Mouse (Mus musculus) lung, embryonic 15.5 days (tissue): ENCODE data around the gene Pdha2. TPM values are rescaled to one million over a fixed set of nuclear protein-coding genes. Genes with fewer than 3 reads are reported as not detected.

Experiments
- ATAC-seq: fragments of 200-750 bp; cut with Nextera tagmentation; 2 replicates; pipeline ENCODE4 v1.8.0; 2017; ENCODE audit warnings: moderate number of reproducible peaks, borderline replicate concordance; ENCODE audit not compliant: low FRiP score, low TSS enrichment; ENCODE audit errors: extremely low read depth
- H3K27ac ChIP-seq: fragments of 300-500 bp; sonication (generic); 2 replicates; pipeline ENCODE4 v1.5.1; 2015; ENCODE audit warnings: moderate library complexity, mild to moderate bottlenecking, inconsistent platforms
- H3K27me3 ChIP-seq: fragments of 300-500 bp; sonication (generic); 2 replicates; pipeline ENCODE4 v1.6.1; 2015; ENCODE audit warnings: inconsistent platforms
- H3K36me3 ChIP-seq: fragments of 300-500 bp; sonication (generic); 2 replicates; pipeline ENCODE4 v1.6.1; 2015; ENCODE audit warnings: inconsistent platforms
- H3K4me1 ChIP-seq: fragments of 300-500 bp; sonication (generic); 2 replicates; pipeline ENCODE4 v1.6.1; 2015; ENCODE audit warnings: inconsistent platforms
- H3K4me2 ChIP-seq: fragments of 300-500 bp; sonication (generic); 2 replicates; pipeline ENCODE4 v1.6.1; 2015; ENCODE audit warnings: inconsistent platforms, mild to moderate bottlenecking, moderate library complexity
- H3K4me3 ChIP-seq: fragments of 300-500 bp; sonication (generic); 2 replicates; pipeline ENCODE4 v1.5.1; 2015; ENCODE audit warnings: mild to moderate bottlenecking, inconsistent platforms
- H3K9ac ChIP-seq: fragments of 300-500 bp; sonication (generic); 2 replicates; pipeline ENCODE4 v1.6.1; 2015; ENCODE audit warnings: inconsistent platforms
- H3K9me3 ChIP-seq: fragments of 300-500 bp; sonication (generic); 2 replicates; pipeline ENCODE4 v1.6.1; 2016; ENCODE audit warnings: inconsistent platforms
- WGBS: fragments of 180-500 bp; shearing (Covaris S2); methylation state at CpG from one replicate; pipeline ENCODE4 v1.1.7; 2015; 5-methylcytosine and 5-hydroxymethylcytosine counted together
- polyA plus RNA-seq: library from polyadenylated mRNA; unstranded; fragments of >200 nt; fragmentation: Nextera tagmentation; extraction: Ambion mirVana; gene quantifications from 2 replicates; pipeline ENCODE4 v1.2.1, GENCODE M21; 2015

Pdha2 gene
- polyA plus RNA-seq, result not detected in 2 replicates

- ATAC-seq, result no peak
- Histone ChIP-seq H3K4me3 (no peak within 1 kb of the TSS), H3K27ac (no peak within 1 kb of the TSS), H3K9me3 (no peaks in the 10 kb centered on the region), H3K27me3 (no peaks in the 10 kb centered on the region), H3K36me3 (no peaks in the 10 kb centered on the region), H3K4me2 (no peak within 1 kb of the TSS), H3K4me1 (no peaks in the 10 kb centered on the region), H3K9ac (no peak within 1 kb of the TSS)
- 85% methylated on average over 5 of the region's 5 CpGs for WGBS
Measured at GRCm38 (mm10) chr3:141212255-141212654, at the start of gene Pdha2. Gene Pdha2, minus strand, starts transcription at chr3:141212355.

GRCm38 (mm10) chr3:141260518-141260917 lies 48.4 kb upstream of the Pdha2 start:
- Histone ChIP-seq H3K4me3 (no peak overlapping the region), H3K4me1 (no peaks in the 10 kb centered on the region), H3K36me3 (no peaks in the 10 kb centered on the region), H3K27me3 (no peaks in the 10 kb centered on the region), H3K4me2 (no peak overlapping the region), H3K9ac (no peak overlapping the region), H3K27ac (no peak overlapping the region), H3K9me3 (no peaks in the 10 kb centered on the region)
- 88% methylated on average over 1 of the region's 1 CpGs for WGBS
- no peak for ATAC-seq

GRCm38 (mm10) chr3:141251440-141251839 lies 39.3 kb upstream of the Pdha2 start:
- ATAC-seq, result no peak
- Histone ChIP-seq H3K9ac (no peak overlapping the region), H3K27me3 (no peaks in the 10 kb centered on the region), H3K4me1 (no peaks in the 10 kb centered on the region), H3K4me2 (no peak overlapping the region), H3K27ac (no peak overlapping the region), H3K9me3 (no peaks in the 10 kb centered on the region), H3K4me3 (no peak overlapping the region), H3K36me3 (no peaks in the 10 kb centered on the region)
- WGBS, result 95% methylated on average over 1 of the region's 1 CpGs

- ATAC-seq, result no peak
- no peaks in the 10 kb centered on the region for H3K36me3 ChIP-seq
- H3K9ac ChIP-seq, result no peak overlapping the region
- 75% methylated on average over 5 of the region's 5 CpGs for WGBS
- H3K27ac ChIP-seq, result no peak overlapping the region
- no peaks in the 10 kb centered on the region for H3K4me1 ChIP-seq
- H3K9me3 ChIP-seq, result no peaks in the 10 kb centered on the region
- H3K27me3 ChIP-seq, result no peaks in the 10 kb centered on the region
- H3K4me2 ChIP-seq, result no peak overlapping the region
- no peak overlapping the region for H3K4me3 ChIP-seq
Measured at GRCm38 (mm10) chr3:141244725-141245298, 32.7 kb upstream of the Pdha2 start.

- H3K27me3 ChIP-seq, result no peaks in the 10 kb centered on the region
- 64% methylated on average over 2 of the region's 2 CpGs for WGBS
- no peak overlapping the region for H3K4me2 ChIP-seq
- H3K9ac ChIP-seq, result no peak overlapping the region
- H3K36me3 ChIP-seq, result no peaks in the 10 kb centered on the region
- H3K4me3 ChIP-seq, result no peak overlapping the region
- no peak overlapping the region for H3K27ac ChIP-seq
- ATAC-seq, result no peak
- no peaks in the 10 kb centered on the region for H3K9me3 ChIP-seq
- no peaks in the 10 kb centered on the region for H3K4me1 ChIP-seq
Measured at GRCm38 (mm10) chr3:141238071-141238470, 25.9 kb upstream of the Pdha2 start.

- no peak for ATAC-seq
- no peaks in the 10 kb centered on the region for H3K9me3 ChIP-seq
- H3K9ac ChIP-seq, result no peak overlapping the region
- H3K27ac ChIP-seq, result no peak overlapping the region
- no peak overlapping the region for H3K4me2 ChIP-seq
- H3K4me1 ChIP-seq, result no peaks in the 10 kb centered on the region
- no peaks in the 10 kb centered on the region for H3K36me3 ChIP-seq
- no peaks in the 10 kb centered on the region for H3K27me3 ChIP-seq
- 48% methylated on average over 2 of the region's 2 CpGs for WGBS
- no peak overlapping the region for H3K4me3 ChIP-seq
Measured at GRCm38 (mm10) chr3:141229148-141229547, 17.0 kb upstream of the Pdha2 start.

- Histone ChIP-seq H3K27me3 (no peaks in the 10 kb centered on the region), H3K4me2 (no peak overlapping the region), H3K9ac (no peak overlapping the region), H3K4me1 (no peaks in the 10 kb centered on the region), H3K36me3 (no peaks in the 10 kb centered on the region), H3K27ac (no peak overlapping the region), H3K9me3 (no peaks in the 10 kb centered on the region), H3K4me3 (no peak overlapping the region)
- no peak for ATAC-seq
- 55% methylated on average over 1 of the region's 1 CpGs for WGBS
Measured at GRCm38 (mm10) chr3:141222339-141222738, 10.2 kb upstream of the Pdha2 start.

- WGBS, result 41% methylated on average over 2 of the region's 2 CpGs
- no peaks in the 10 kb centered on the region for H3K36me3 ChIP-seq
- H3K4me2 ChIP-seq, result no peak overlapping the region
- H3K9me3 ChIP-seq, result no peaks in the 10 kb centered on the region
- H3K4me3 ChIP-seq, result no peak overlapping the region
- no peak overlapping the region for H3K27ac ChIP-seq
- H3K9ac ChIP-seq, result no peak overlapping the region
- no peaks in the 10 kb centered on the region for H3K4me1 ChIP-seq
- H3K27me3 ChIP-seq, result no peaks in the 10 kb centered on the region
- no peak for ATAC-seq
Measured at GRCm38 (mm10) chr3:141218561-141218960, 6.4 kb upstream of the Pdha2 start.

GRCm38 (mm10) chr3:141216999-141217398 lies 4.8 kb upstream of the Pdha2 start:
- H3K4me3 ChIP-seq, result no peak overlapping the region
- H3K36me3 ChIP-seq, result no peaks in the 10 kb centered on the region
- no peak overlapping the region for H3K4me2 ChIP-seq
- H3K9ac ChIP-seq, result no peak overlapping the region
- no peak overlapping the region for H3K27ac ChIP-seq
- H3K4me1 ChIP-seq, result no peaks in the 10 kb centered on the region
- no peaks in the 10 kb centered on the region for H3K9me3 ChIP-seq
- ATAC-seq, result no peak
- H3K27me3 ChIP-seq, result no peaks in the 10 kb centered on the region

GRCm38 (mm10) chr3:141216237-141216636 lies 4.1 kb upstream of the Pdha2 start:
- Histone ChIP-seq H3K9ac (no peak overlapping the region), H3K4me1 (no peaks in the 10 kb centered on the region), H3K4me2 (no peak overlapping the region), H3K27ac (no peak overlapping the region), H3K27me3 (no peaks in the 10 kb centered on the region), H3K4me3 (no peak overlapping the region), H3K9me3 (no peaks in the 10 kb centered on the region), H3K36me3 (no peaks in the 10 kb centered on the region)
- WGBS, result 74% methylated on average over 6 of the region's 6 CpGs
- no peak for ATAC-seq

- Histone ChIP-seq H3K4me2 (no peak overlapping the region), H3K36me3 (no peaks in the 10 kb centered on the region), H3K4me1 (no peaks in the 10 kb centered on the region), H3K9me3 (no peaks in the 10 kb centered on the region), H3K27ac (no peak overlapping the region), H3K27me3 (no peaks in the 10 kb centered on the region), H3K9ac (no peak overlapping the region), H3K4me3 (no peak overlapping the region)
- 74% methylated on average over 2 of the region's 2 CpGs for WGBS
- ATAC-seq, result no peak
Measured at GRCm38 (mm10) chr3:141214789-141215188, 2.6 kb upstream of the Pdha2 start.

- H3K36me3 ChIP-seq, result no peaks in the 10 kb centered on the region
- no peaks in the 10 kb centered on the region for H3K27me3 ChIP-seq
- H3K4me3 ChIP-seq, result no peak overlapping the region
- H3K27ac ChIP-seq, result no peak overlapping the region
- no peak overlapping the region for H3K4me2 ChIP-seq
- H3K9me3 ChIP-seq, result no peaks in the 10 kb centered on the region
- no peaks in the 10 kb centered on the region for H3K4me1 ChIP-seq
- no peak overlapping the region for H3K9ac ChIP-seq
- no peak for ATAC-seq
Measured at GRCm38 (mm10) chr3:141214197-141214596, 2.0 kb upstream of the Pdha2 start.

GRCm38 (mm10) chr3:141211644-141212043 lies 511 bp downstream of the Pdha2 start:
- H3K4me2 ChIP-seq, result no peak overlapping the region
- no peak overlapping the region for H3K9ac ChIP-seq
- no peaks in the 10 kb centered on the region for H3K36me3 ChIP-seq
- ATAC-seq, result no peak
- H3K9me3 ChIP-seq, result no peaks in the 10 kb centered on the region
- WGBS, result 89% methylated on average over 17 of the region's 17 CpGs
- no peaks in the 10 kb centered on the region for H3K4me1 ChIP-seq
- no peak overlapping the region for H3K27ac ChIP-seq
- no peaks in the 10 kb centered on the region for H3K27me3 ChIP-seq
- H3K4me3 ChIP-seq, result no peak overlapping the region
